Mouse (Mus musculus) MEL (cell line): ENCODE measurements around the gene Fam172a.

Source experiments
- GATA1 ChIP-seq: IDR thresholded peaks from 2 replicates; pipeline ENCODE4 v1.6.1; 2011; ENCODE audit warnings: low read depth, low read length, improper control_type of control experiment
- HCFC1 ChIP-seq: IDR thresholded peaks from 2 replicates; pipeline ENCODE4 v1.6.1; 2012; ENCODE audit warnings: low read depth, mild to moderate bottlenecking, inconsistent platforms, low read length, improper control_type of control experiment, moderate library complexity
- JUND ChIP-seq: IDR thresholded peaks from 2 replicates; pipeline ENCODE4 v1.6.1; 2011; ENCODE audit warnings: low read depth, mild to moderate bottlenecking, improper control_type of control experiment, low read length
- RCOR1 ChIP-seq: IDR thresholded peaks from 2 replicates; pipeline ENCODE4 v1.6.1; 2012; ENCODE audit warnings: low read depth, mild to moderate bottlenecking, inconsistent platforms, low read length, improper control_type of control experiment
- TCF12 ChIP-seq: IDR thresholded peaks from 2 replicates; pipeline ENCODE4 v1.6.1; 2014; ENCODE audit warnings: low read depth, mild to moderate bottlenecking, inconsistent platforms, low read length, improper control_type of control experiment, moderate library complexity

DNA sequence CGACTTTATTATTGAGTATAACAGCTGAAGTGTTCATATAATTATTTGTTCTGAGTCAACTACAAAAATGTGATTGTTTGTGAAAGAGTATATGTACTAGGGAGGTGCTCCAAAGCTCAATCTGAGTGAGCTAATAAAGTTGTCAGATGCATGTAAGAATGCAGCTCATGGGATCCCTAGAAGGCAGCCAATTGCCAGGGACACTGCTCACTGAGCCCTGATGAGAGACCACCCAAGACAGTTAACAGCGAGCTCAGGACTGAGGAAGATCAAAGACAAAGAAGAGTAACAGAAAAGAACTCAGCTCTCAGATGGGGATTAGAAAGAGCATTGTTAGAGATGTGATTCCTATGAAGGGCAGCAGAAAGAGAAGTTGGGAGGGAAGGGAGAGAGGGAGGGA lies 166.5 kb downstream of the Fam172a start:
- no peak for TF ChIP-seq HCFC1
- TF ChIP-seq TCF12: no peak
- no peak for TF ChIP-seq GATA1
- TF ChIP-seq RCOR1: no peak
- TF ChIP-seq JUND: no peak
